Mouse (Mus musculus): ENCODE data around the gene Dusp19.

The Dusp19 gene

DNA sequence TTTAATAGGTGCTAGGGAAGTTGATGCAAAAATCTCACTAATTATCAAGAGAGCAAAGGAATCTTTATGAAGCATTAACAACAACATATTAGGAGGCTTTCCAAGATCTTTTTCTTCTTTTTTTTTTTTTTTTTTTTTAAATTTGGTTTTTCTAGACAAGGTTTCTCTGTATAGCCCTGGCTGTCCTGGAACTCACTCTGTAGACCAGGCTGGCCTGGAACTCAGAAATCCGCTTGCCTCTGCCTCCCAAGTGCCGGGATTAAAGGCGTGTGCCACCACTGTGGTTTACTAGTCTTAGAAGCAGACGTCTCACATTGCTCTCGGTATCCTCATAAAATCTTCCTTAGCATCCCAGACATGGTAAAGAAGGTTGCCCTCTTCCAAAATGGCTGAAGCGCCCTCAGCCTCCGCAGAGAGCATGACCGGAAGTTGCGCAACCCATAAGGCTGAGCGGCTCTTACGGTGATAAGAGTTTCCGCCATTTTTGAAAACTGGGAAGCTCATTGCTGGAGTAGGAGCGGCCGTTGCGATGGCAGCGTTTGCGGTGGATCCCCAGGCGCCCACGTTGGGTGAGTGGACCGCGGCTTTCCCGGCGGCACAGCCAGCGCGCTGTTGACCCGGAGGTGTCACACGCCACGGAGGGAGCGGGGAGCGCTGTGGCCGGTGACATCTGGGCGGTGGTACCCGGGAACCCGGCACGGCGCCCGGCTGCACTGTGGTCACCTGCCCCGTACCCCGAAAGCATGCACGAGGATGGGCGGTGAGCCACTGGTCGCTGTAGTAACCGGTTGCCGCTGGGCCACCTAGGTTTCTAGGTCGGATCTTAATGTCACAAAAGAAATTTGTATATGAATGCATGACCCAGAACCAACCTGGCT, 21.8 kb downstream of the Dusp19 start:
- DNase-seq, result peak; percentile 91

DNA sequence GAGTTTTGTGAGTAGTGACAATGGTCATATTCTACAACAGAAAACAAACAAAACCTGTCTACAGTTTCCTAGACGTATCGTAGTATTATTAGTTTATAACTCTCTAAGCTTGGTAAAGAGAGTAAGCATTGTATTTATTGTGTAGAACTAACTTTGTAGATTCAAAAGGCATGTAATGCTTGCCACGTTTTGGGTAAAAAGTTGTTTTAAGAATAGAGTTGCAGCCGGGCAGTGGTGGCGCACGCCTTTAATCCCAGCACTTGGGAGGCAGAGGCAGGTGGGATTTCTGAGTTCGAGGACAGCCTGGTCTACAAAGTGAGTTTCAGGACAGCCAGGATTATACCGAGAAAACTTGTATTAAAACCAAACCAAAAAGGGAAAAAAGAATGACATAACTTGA, 22.6 kb downstream of the Dusp19 start:
- DNase-seq, result no peak

DNA sequence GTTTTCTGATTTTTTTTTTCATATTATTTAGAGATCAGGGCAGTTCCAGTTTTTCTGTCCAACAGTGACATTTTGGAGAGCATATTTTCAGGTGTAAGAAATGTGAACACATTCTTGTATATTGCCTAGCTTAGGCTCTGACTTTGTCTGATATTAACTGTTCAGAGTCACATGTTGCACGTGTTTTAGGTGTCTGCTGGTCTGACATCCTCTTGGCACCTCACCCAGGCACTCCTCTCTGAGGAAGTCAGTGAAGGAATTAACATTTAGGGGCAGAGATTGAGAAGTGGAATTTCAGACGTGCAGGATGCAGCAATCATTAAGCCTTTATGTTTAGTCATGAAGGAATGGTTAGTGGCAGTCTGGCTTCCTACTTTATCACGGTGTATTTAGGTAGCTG, 23.0 kb downstream of the Dusp19 start:
- no peak for DNase-seq

DNA sequence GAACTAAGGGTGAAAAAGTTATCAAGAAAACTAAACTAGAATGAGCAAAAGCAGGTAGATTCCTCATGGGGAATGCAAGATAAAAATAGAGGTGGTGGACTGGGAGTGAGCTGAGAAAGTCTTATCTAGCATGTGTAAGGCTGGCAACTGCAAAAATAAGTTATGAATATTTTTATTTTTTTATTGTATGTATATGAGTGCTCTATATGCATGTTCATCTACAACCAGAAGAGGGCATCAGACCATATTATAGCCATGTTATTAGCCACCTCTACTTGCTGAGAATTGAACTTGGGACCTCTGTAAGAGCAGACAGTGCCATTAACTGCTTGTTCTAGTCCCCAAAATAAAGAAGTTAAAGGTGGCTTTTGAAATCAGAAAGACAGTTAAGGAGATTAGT, 44.6 kb downstream of the Dusp19 start:
- DNase-seq, result no peak

DNA sequence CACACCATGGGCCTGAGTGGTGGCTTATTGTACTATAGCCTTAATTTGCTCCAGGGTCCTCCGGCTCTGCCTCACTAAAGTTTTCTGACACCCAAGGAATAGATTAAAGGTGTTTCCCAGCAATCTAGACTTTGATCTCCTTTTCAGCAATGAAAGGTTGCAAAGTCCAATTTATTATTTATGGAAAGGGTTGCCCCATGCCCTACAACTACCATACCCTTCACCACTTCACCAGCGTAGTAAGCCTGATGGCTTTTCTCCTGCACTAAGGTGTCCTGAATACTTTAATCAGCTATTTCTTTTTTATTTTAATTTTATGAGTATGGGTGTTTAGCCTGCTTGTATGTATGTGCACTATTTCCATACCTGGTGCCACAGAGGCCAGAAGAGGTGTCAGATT, 45.8 kb downstream of the Dusp19 start:
- DNase-seq, result no peak

DNA sequence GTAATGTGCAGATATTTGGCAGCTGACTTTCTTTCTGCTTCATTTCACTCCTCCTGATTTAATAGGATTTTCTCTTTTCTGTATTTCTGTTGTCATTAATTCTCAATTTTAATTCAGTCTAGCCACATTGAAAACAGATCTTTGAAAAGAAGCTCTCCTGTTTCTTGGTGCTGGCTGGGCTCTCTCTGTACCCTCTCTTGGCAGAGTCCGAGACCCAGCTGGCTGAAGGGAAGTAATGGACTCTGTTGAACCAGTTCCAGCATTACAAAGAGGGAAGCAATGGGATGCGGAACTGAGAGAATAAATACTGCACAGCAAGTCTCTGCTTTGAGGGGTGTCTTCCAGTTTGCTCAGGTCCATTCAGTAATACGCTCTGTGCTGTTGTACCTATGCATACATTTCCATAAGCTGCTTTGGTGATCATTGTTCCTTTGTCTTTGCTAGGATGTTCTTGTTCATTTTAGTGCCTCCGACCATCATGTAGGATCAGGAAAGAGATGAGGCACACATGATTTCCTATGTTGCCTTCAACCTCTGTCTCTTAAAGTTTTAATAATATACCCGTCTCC, 50.6 kb downstream of the Dusp19 start:
- no peak for DNase-seq

DNA sequence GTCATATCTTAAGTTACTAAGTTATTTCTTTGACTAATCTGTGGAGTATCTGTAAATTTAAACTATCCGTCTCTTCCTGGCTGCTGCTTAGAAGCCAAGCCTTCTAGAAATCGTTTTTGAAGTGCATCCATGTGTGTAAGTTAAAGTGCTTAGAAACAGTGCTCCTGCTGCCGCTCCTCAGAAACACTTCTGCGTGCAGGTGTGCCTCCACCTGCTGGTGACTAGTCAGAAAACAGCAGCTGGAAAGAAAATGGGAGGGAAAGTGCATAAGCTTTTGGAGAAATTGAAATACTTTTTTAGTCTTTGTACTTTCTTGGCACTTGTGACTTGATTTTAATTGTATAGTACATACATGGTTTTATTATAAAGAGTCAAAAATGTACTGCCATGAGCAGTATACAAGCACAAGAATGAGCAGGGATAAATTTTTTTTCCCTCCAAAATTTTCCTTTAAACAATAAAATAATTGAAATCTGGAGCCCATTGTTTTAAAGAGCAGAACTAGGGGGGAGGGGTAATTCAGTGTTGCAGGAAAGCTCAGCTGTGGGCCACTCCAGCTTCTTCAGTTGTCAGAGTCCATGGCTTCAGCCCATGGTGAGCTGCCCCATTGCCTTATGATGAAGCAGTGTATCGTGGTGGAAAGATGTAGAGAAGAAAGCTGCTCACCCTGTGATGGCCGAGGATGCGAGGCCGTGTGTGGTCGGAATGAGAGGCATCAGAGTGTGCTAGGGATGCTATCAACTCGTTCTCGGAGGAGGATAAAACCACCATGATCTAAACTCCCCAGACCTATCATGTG, 53.2 kb downstream of the Dusp19 start:
- peak; percentile 32 for DNase-seq

DNA sequence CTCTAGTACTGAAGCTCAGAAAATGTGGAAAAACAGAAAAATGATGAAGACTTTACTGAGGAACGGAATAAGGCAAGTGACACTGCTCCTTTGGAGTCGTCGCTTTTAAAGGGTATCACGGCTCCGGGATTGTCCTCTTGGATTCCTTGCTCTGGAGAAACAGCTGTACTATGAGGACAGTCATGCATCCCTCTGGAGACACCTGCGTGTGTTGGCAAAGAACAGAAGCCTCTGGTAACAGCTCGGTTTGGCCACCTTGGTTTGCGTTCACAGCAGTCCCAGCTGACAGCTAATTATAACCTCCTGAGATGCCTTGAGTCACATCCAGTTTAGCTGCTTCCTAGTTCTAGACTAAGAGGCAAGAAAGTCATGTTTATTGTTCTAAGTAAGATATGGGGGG, 62.0 kb downstream of the Dusp19 start:
- no peak for DNase-seq

All from thymus, postnatal 4 days (tissue).